Mouse (Mus musculus): ENCODE data around the gene Nt5c2.
A peak's percentile ranks its signal among the peaks of the same experiment; 100 is the strongest.

The Nt5c2 gene

GRCm38 (mm10) chr19:46966330-46966729 is 48.6 kb downstream of the Nt5c2 start:
- no peak for DNase-seq (ENCODE audit: low spot score in 2 of 2)

GRCm38 (mm10) chr19:46965496-46965895 is 49.5 kb downstream of the Nt5c2 start:
- DNase-seq (ENCODE audit: low spot score in 2 of 2) = no peak

GRCm38 (mm10) chr19:46964353-46964752 is 50.6 kb downstream of the Nt5c2 start:
- DNase-seq (ENCODE audit: low spot score in 2 of 2) = no peak

GRCm38 (mm10) chr19:46963440-46963839 is 51.5 kb downstream of the Nt5c2 start:
- no peak for DNase-seq (ENCODE audit: low spot score in 2 of 2)

GRCm38 (mm10) chr19:46962841-46963240 is 52.1 kb downstream of the Nt5c2 start:
- DNase-seq (ENCODE audit: low spot score in 2 of 2) = no peak

- peak; percentile 53 to 68 for DNase-seq (ENCODE audit: low spot score in 2 of 2)
Measured at GRCm38 (mm10) chr19:46962171-46962772, 52.7 kb downstream of the Nt5c2 start.

- DNase-seq (ENCODE audit: low spot score in 2 of 2) = peak; percentile 62 to 73
Measured at GRCm38 (mm10) chr19:46961652-46962051, 53.3 kb downstream of the Nt5c2 start.

- DNase-seq (ENCODE audit: low spot score in 2 of 2) = no peak
Measured at GRCm38 (mm10) chr19:46961047-46961651, 53.8 kb downstream of the Nt5c2 start.

- DNase-seq (ENCODE audit: low spot score in 2 of 2) = no peak
Measured at GRCm38 (mm10) chr19:46960101-46961046, 54.6 kb downstream of the Nt5c2 start.

- DNase-seq (ENCODE audit: low spot score in 2 of 2) = no peak
Measured at GRCm38 (mm10) chr19:46959536-46959935, 55.4 kb downstream of the Nt5c2 start.

GRCm38 (mm10) chr19:46958566-46958965 is 56.4 kb downstream of the Nt5c2 start:
- no peak for DNase-seq (ENCODE audit: low spot score in 2 of 2)

- DNase-seq (ENCODE audit: low spot score in 2 of 2) = no peak
Measured at GRCm38 (mm10) chr19:46957971-46958370, 57.0 kb downstream of the Nt5c2 start.

GRCm38 (mm10) chr19:46957001-46957400 is 58.0 kb downstream of the Nt5c2 start:
- no peak for DNase-seq (ENCODE audit: low spot score in 2 of 2)

GRCm38 (mm10) chr19:46956410-46956809 is 58.5 kb downstream of the Nt5c2 start:
- no peak for DNase-seq (ENCODE audit: low spot score in 2 of 2)

- DNase-seq (ENCODE audit: low spot score in 2 of 2) = no peak
Measured at GRCm38 (mm10) chr19:46955630-46956029, 59.3 kb downstream of the Nt5c2 start.

- DNase-seq (ENCODE audit: low spot score in 2 of 2) = no peak
Measured at GRCm38 (mm10) chr19:46953536-46953935, 61.4 kb downstream of the Nt5c2 start.

GRCm38 (mm10) chr19:46952986-46953385 is 62.0 kb downstream of the Nt5c2 start:
- no peak for DNase-seq (ENCODE audit: low spot score in 2 of 2)

- no peak for DNase-seq (ENCODE audit: low spot score in 2 of 2)
Measured at GRCm38 (mm10) chr19:46944341-46944740, 70.6 kb downstream of the Nt5c2 start.

GRCm38 (mm10) chr19:46937173-46937572 is 77.8 kb downstream of the Nt5c2 start:
- no peak for DNase-seq (ENCODE audit: low spot score in 2 of 2)

- DNase-seq (ENCODE audit: low spot score in 2 of 2) = no peak
Measured at GRCm38 (mm10) chr19:46934025-46934424, 80.9 kb downstream of the Nt5c2 start.

- no peak for DNase-seq (ENCODE audit: low spot score in 2 of 2)
Measured at GRCm38 (mm10) chr19:46932608-46933007, 82.3 kb downstream of the Nt5c2 start.

- no peak for DNase-seq (ENCODE audit: low spot score in 2 of 2)
Measured at GRCm38 (mm10) chr19:46930026-46930425, 84.9 kb downstream of the Nt5c2 start.

Measured in natural killer cell, adult 2 months (primary cell).